Mouse (Mus musculus) megakaryocyte, embryonic 14.5 days (primary cell): ENCODE measurements at regions not wholly inside any gene's neighbourhood (a gene's known extent, or its start where the extent isn't known, plus 50 kb on each side); places are given as distances from the start of the nearest gene placed in this dataset.

Source experiments
- FLI1 ChIP-seq: IDR thresholded peaks from 2 replicates; pipeline ENCODE4 v1.6.1; 2012; ENCODE audit warnings: low read length, inconsistent platforms, mixed read lengths
- GATA1 ChIP-seq: IDR thresholded peaks from 3 replicates; pipeline ENCODE4 v1.6.1; 2012; ENCODE audit warnings: mixed read lengths, low read length, inconsistent platforms, borderline replicate concordance

- TF ChIP-seq FLI1 (no peak), GATA1 (no peak)
Observed at GRCm38 (mm10) chr13:107074917-107075316, 53.0 kb upstream of the Kif2a start.
